Mouse (Mus musculus): Measurements from ENCODE around the gene Cep170b.

Gene Cep170b

DNA sequence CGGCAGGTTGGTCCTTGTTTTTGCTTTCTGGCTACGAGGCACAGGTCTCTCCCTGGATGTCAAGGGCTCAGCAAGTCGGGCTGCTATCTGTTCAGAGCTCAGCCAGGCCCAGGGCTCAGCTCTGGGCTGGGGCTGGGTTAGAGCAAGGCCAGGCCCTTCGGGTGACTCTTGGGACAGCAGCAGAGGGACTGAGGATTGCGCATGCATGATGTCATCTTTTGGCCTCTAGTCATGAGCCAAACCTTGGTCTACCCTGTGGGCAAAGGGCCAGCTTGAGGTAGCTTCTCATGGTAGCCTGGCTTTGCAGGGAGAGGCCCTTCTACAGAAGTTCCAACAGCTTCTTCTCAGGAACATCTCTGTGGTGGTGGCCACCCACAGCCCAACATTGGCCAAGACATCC, 43.9 kb downstream of the Cep170b start:
- no peak for DNase-seq (ENCODE audit: low spot score)

DNA sequence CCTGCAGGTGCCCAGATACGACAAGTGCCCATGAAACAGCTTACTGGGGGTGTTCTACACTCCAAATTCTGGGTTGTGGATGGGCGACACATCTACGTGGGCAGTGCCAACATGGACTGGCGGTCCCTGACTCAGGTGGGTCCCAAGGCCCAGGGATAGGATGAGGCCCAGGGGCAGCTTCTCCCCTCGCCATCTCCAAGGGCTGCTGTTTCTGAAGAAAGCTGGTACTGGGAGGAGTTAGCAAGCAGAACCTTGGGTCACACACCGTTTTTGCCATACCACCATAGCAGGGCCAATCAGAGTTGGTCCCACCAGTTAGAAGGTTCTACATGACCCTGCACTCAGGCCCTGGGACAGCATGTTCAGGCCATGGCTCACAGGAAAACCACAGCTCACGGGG, 44.7 kb downstream of the Cep170b start:
- no peak for DNase-seq (ENCODE audit: low spot score)

DNA sequence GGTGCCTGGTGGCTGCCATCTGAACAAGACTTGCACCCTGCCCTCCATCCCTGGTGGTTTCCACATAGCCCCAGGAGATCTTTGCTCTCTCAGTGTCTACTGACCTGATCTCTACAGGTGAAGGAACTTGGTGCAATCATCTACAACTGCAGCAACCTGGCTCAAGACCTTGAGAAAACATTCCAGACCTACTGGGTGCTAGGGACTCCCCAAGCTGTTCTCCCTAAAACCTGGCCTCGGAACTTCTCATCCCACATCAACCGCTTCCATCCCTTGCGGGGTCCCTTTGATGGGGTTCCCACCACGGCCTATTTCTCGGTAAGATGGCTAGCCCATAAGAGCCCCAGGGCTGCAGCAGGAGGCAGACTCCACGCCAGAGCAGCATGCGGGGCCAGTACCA, 46.3 kb downstream of the Cep170b start:
- no peak for DNase-seq (ENCODE audit: low spot score)

DNA sequence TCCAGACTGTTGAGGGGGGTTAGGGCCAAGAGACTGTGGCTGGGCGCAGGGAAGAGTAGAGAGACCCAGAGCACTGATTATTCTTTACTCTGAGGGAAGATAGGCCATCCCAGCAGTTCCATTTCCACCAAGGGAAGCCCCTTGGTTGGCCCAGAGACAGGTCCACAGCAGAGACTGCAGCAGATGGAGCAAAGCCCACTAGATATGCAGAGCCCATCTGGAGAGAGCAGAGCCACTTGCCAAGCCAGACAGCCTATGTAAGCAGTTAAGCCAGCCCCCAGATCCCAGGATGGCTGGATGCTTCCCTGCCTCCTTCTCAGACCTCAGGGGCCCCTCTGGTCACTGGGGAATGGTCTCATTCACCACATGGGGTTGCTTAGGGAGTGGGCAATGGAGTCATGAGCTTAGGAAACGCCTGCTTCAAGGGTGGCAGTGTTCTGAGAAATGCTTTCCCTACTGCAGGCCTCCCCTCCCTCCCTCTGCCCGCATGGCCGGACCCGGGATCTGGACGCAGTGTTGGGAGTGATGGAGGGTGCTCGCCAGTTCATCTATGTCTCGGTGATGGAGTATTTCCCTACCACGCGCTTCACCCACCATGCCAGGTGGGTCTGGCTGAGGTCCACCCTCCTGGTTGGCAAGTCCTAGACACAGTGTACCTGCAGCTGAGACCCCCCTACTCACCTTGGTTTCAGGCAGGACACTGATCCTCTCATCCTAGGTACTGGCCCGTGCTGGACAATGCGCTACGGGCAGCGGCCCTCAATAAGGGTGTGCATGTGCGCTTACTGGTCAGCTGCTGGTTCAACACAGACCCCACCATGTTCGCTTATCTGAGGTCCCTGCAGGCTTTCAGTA, 47.0 kb downstream of the Cep170b start:
- no peak for DNase-seq (ENCODE audit: low spot score)

DNA sequence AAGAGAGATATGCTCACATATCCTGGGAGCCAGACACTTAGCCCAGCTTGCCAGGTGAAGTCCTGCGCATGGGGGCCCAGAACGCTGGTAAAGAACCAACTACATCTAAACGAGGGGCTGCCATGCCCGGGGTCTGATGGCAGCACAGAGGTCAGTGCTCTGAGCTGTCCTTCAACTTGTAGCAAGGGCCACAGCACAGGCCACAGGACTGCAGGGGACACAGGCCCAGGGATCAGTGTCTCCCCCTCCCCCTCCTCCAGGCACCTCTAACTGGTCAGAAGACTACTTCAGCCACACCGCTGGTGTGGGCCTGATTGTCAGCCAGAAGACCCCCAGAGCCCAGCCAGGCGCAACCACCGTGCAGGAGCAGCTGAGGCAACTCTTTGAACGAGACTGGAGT, 47.9 kb downstream of the Cep170b start:
- DNase-seq (ENCODE audit: low spot score) = no peak

DNA sequence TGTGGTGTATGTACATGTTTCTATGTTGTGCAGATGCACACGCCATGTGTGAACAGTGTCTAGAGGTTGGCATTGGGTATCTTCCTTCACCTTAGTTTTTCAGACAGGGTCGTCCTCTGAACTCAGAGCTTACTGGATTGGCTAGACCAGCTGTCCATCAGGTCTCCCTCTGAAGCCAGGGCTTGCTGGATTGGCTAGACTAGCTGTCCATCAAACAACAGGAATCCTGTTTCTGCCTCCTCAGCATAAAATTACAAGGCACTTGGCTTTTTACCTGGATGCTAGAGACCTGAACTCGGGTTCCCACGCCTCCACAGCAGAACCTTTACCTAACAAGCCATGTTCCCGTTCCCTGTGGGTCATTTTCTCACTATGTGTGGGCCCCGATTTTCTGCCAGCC, 48.8 kb downstream of the Cep170b start:
- DNase-seq (ENCODE audit: low spot score) = no peak

DNA sequence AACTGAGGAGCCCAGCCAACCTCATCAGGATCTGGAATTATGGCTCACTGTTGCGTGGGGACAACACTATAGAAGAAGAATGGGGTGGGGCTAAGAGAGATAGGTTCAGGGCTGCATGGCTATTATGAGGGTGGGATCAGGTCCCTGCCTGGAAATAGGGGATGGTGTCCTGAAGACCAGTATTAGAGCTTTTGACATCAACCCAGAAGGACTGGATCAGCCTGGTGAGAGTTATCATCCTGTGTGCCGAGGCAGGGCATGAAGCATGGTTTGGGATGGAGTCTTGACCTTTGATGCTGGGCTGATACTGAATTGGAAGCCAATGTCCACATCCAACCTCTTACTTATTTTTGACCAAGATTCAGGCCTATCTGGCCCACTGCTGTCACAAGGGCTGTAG, 49.5 kb downstream of the Cep170b start:
- DNase-seq (ENCODE audit: low spot score) = no peak

DNA sequence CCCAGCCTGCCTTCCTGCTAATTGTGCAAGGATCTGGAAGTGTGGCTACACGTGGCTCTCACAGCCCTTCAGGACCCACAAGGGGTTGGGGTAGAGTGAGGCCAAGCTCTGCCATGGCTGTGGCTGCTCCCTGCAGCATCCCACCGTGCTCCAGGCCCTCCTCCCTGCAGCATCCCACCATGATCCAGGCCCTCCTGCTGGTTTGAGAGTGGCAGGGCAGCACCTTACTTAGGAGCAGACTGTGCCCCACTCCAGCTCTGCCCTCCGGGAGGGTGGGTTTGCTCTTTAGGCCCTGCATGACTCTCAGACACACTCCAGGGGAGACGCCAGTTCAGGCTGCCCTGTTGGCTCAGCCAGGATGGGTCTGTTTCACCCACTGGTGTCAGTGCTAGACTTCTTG, 50.1 kb downstream of the Cep170b start:
- DNase-seq (ENCODE audit: low spot score) = no peak

DNA sequence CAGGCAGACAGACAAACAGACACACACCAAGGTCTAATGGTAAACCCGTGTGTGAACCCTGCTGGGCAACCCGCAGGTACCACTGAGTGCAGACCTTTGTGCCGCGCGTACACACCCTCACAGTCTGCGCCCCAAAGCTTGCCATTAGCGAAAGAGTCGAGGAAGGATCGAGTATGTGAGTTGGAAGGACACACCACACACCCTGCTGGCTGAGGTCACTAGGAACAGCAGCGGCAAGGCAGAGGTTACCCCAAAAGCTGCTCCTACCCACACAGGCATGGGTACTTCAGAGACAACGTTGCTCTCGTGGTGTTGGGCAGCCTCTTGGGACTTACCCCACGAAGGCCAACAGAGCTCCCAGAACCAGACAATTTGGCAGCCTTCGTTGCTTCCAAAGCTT, 52.1 kb downstream of the Cep170b start:
- DNase-seq (ENCODE audit: low spot score) = no peak

DNA sequence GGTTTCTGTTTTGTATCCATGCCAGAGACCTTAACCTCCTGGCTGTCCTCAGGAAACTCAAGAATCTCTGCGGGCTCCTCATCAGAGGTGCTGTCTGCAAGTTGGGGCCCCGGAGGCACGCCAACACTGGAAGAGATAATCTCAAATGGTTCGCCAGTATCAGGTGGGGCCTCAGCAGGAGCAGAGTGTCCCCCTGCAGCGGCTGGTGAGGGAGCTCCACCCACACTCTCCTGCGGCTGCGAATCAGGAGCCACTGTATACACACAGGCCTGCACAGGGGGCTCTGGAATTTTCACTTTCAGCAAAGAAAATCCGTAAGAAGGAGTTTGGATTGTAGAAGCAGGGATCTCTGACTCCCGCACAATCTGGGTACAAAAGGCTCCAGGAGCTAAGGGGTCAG, 53.1 kb downstream of the Cep170b start:
- DNase-seq (ENCODE audit: low spot score) = no peak

DNA sequence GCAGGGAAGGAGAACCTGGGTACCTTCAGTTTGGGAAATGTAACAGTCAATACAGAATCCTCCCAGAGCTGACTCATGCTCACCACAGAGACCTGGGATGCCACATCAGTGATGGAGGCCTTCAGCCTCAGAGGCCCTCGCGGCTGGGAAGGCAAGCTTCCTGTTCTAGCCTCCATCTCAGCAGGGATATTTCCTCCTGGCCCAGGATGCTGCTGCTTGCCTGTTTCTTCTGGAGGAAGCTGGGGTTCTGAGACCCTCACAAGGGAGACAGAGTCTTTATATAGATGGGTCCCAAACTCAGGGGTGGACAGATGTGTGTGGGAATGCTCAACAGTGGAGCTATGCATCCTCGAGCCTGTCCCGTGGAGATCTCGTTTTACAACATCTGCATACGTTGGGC, 53.8 kb downstream of the Cep170b start:
- no peak for DNase-seq (ENCODE audit: low spot score)

DNA sequence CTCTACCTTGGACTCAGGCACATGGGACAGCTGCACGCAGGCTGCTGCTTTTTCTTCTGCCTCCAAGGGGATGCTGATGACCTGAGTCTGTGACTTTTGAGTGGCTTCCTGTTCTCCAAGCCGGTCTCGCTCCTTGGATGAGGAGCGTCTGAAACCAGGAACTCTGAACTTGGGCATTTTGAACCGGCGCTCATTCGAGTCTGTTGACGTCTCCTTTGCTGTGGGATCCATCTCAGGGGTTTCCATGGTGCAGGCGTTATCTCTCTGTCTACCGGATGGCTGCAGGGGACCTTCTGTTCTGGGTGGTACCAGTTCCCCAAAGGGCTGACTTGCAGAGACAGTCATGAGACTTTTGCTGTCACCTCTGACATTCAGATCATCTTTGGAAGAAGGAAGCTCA, 54.2 kb downstream of the Cep170b start:
- no peak for DNase-seq (ENCODE audit: low spot score)

DNA sequence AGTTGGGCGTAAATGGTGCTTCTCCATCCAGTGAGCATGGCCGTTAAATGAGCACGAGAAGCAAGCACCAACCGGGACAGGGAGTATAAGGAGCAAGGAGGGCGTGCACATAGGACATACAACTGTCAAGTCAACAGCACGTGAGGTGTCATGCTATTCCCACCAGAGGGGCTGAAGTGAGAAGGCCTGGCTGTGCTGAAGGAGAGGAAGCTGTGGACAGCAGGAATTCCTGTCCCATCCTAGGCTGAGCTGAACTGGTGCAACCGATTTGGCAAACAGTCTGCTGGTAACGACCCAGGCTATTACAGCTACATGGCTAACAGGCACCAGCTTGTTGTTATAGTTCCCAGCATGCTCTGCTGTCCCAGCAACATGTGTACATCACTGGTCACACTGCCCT, 70.8 kb downstream of the Cep170b start:
- no peak for DNase-seq (ENCODE audit: low spot score)

DNA sequence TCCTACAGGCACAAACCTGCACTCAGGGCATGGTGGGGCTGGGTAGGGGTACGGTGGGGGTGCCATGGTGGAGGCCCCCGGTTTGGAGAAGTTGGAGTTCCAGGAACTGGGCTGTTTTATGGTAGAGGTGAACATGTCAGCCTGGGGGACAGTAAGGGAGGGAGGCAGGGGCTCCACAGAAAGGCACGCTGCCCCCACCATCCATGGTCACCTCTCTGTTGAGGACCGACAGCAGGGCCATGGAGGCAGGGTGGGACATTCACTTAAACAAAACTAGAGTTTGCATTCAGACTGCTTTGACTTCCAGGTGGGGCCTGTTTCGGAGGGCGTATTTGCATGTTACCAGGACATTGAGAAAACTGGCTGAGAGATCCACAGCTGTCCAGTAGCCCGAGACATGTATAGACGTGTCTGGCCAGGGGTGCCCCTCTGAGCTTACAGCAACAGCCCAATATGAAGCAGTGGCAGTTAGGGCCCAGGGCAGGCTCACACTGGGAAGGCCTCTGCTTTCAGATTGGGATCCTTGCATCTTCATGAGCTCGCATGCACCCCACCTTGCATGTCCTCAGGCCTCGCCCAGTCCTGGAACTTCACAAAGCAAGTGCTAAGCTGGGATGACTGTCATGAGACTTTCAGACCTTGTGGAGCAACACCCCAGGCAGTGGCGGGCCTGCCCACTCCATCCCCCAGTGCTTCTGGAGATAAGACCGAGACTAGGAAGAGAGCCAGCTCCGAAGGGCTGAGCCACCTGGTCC, 73.5 kb downstream of the Cep170b start:
- DNase-seq (ENCODE audit: low spot score) = peak; percentile 76

DNA sequence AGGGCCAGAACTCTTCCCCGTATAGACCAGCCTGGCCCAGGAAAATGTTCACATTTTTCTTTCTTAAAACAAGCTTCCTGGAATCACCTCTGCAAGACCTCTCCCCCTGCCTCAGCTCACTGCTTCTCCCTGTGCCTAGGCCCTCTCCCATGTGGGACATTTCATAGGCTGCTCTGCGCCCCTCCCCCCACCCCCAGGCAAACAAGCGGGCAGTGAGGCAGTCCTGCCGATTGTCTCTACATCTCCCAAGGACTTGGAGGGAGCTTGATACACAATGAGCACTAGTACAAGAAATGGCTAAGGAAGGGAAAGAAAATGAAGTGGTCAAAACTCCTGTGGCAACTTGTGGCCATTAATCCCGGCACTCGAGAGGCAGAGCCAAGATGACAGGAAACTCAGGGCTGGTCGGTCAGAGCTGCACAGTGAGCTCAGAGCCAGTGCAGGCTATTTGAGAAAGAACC, 74.1 kb downstream of the Cep170b start:
- no peak for DNase-seq (ENCODE audit: low spot score)

DNA sequence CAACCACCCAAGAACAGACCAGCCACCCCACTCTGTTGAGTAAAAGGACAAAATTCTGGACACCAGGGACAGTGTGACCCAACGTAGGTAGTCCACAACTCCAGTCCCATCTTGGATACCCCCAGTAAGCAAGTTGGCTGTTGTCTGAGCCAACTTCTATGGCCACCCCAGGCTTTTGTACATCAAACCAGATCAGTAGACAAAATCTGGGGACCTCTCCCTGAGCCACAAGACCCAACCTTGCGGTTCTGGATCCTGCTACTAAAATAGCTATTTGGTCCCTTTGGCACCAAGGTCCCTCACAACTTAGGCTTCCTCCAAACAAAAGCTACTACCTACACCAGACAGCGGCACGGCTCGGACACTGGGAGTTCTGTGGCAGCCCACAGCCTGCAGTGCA, 74.7 kb downstream of the Cep170b start:
- DNase-seq (ENCODE audit: low spot score) = no peak

DNA sequence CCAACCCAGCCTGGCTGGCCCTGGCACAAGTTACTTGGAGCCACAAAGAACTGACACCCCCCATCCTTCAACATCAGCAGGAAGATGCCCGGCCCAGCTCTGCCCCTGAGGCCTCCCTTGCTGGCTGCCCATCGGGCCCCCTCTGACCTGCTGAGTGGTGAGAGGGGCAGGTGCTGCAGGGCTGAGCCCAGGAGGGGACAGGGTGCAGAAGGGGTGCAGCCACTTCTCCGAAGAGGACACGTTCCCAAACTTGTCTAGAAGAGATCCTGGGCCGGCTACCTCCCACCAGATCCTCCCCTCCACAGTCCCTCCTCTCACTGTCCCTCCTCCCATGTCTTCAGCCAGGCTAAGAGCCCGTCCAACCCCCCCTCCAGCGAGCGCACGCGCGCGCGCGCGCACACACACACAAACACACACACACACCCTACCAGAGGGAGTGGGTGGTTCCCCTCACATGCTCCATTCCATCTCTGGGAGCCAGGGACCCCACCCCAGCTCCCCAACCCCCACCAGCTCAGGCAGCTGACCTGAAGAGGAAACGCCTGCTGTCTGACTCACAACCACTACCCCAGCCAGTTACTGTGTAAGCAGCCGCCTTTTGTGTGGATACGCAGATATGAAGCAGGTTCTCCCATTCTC, 75.3 kb downstream of the Cep170b start:
- DNase-seq (ENCODE audit: low spot score) = peak; percentile 38

Data from ovary, postnatal 36 days (tissue).